Mouse (Mus musculus) CH12.LX (cell line): ENCODE results near the gene Cit. TPM values are rescaled to one million over a fixed set of nuclear protein-coding genes. Genes with fewer than 3 reads are reported as not detected.

Experiments used
- DNase-seq: peaks from one replicate; pipeline ENCODE4 v3.0.0-alpha.2; 2013; ENCODE audit errors: extremely low read depth
- H3K27ac ChIP-seq: 2 replicates; pipeline ENCODE4 v1.5.1; 2012; ENCODE audit warnings: low read depth, mild to moderate bottlenecking, control low read depth, moderate library complexity; ENCODE audit not compliant: insufficient read depth
- H3K27me3 ChIP-seq: replicated peaks from 2 replicates; pipeline ENCODE3; 2012; ENCODE audit warnings: inconsistent platforms
- H3K36me3 ChIP-seq, 2 experiments: replicated peaks in 1 of 2; 2 replicates each; pipeline versions ENCODE3 to v1.6.1; 2012; ENCODE audit warnings: inconsistent platforms in 1 of 2, low read length in 1 of 2, mild to moderate bottlenecking in 1 of 2, mixed read lengths in 1 of 2, moderate library complexity in 1 of 2; ENCODE audit not compliant: control insufficient read depth in 1 of 2, insufficient read depth in 1 of 2
- H3K4me1 ChIP-seq, 2 experiments: 2 replicates each; pipeline ENCODE4 v1.6.1; 2012; ENCODE audit warnings: inconsistent platforms in 1 of 2, moderate library complexity in 1 of 2; ENCODE audit not compliant: insufficient read depth in 2 of 2, control insufficient read depth in 1 of 2
- H3K4me2 ChIP-seq: 2 replicates; pipeline ENCODE4 v1.6.1; 2012; ENCODE audit warnings: low read depth, mild to moderate bottlenecking, control low read depth; ENCODE audit not compliant: poor library complexity, insufficient read depth, severe bottlenecking
- H3K4me3 ChIP-seq, 3 experiments: fragments of 150-350 bp in 1 of 3; sonication (generic) in 1 of 3; replicated peaks in 1 of 3; 2 replicates each; pipeline versions ENCODE3 to v1.5.1; 2011 to 2012; ENCODE audit warnings: low read depth in 2 of 3, low read length in 2 of 3, mild to moderate bottlenecking in 2 of 3, moderate library complexity in 2 of 3, control low read depth in 1 of 3, improper control_type of control experiment in 1 of 3, inconsistent platforms in 1 of 3, mixed read lengths in 1 of 3; ENCODE audit not compliant: poor library complexity in 1 of 3
- H3K79me2 ChIP-seq: replicated peaks from 2 replicates; pipeline ENCODE4 v1.6.1; 2012; ENCODE audit warnings: mild to moderate bottlenecking, moderate library complexity; ENCODE audit not compliant: control insufficient read depth, poor library complexity, insufficient read depth, severe bottlenecking; ENCODE audit errors: extremely low read depth
- H3K9ac ChIP-seq: 2 replicates; pipeline ENCODE4 v1.6.1; 2012; ENCODE audit warnings: low read depth, mild to moderate bottlenecking, control low read depth, moderate library complexity; ENCODE audit not compliant: insufficient read depth
- H3K9me3 ChIP-seq: replicated peaks from 2 replicates; pipeline ENCODE3; 2012; ENCODE audit warnings: low read length, inconsistent platforms, mixed read lengths
- BHLHE40 ChIP-seq: IDR thresholded peaks from 2 replicates; pipeline ENCODE4 v1.6.1; 2011; ENCODE audit warnings: mild to moderate bottlenecking, low read depth, low read length, improper control_type of control experiment
- CHD2 ChIP-seq: IDR thresholded peaks from 2 replicates; pipeline ENCODE4 v1.6.1; 2011; ENCODE audit warnings: low read length, improper control_type of control experiment
- CTCF ChIP-seq, 2 experiments: IDR thresholded peaks in 1 of 2; conservative IDR thresholded peaks in 1 of 2; 2 replicates each; pipeline ENCODE4 v1.5.1; 2011 to 2012; ENCODE audit warnings: low read depth in 2 of 2, low read length in 2 of 2, improper control_type of control experiment in 1 of 2, inconsistent platforms in 1 of 2, mild to moderate bottlenecking in 1 of 2, moderate library complexity in 1 of 2
- ELF1 ChIP-seq: IDR thresholded peaks from 2 replicates; pipeline ENCODE4 v1.6.1; 2014; ENCODE audit warnings: low read depth, mild to moderate bottlenecking, inconsistent platforms, low read length, improper control_type of control experiment
- EP300 ChIP-seq: IDR thresholded peaks from 2 replicates; pipeline ENCODE4 v1.6.1; 2011; ENCODE audit warnings: low read length, improper control_type of control experiment
- ETS1 ChIP-seq: conservative IDR thresholded peaks from 2 replicates; pipeline ENCODE4 v1.6.1; 2012; ENCODE audit warnings: low read depth, mild to moderate bottlenecking, inconsistent platforms, low read length, improper control_type of control experiment, moderate library complexity
- JUN ChIP-seq: IDR thresholded peaks from 2 replicates; pipeline ENCODE4 v1.6.1; 2011; ENCODE audit warnings: low read depth, mild to moderate bottlenecking, low read length, improper control_type of control experiment, moderate library complexity; ENCODE audit not compliant: insufficient read depth
- JUND ChIP-seq: conservative IDR thresholded peaks from 2 replicates; pipeline ENCODE4 v1.6.1; 2011; ENCODE audit warnings: low read depth, low read length, improper control_type of control experiment
- KAT2A ChIP-seq: IDR thresholded peaks from 2 replicates; pipeline ENCODE4 v1.6.1; 2012; ENCODE audit warnings: low read length, improper control_type of control experiment, inconsistent platforms; ENCODE audit not compliant: insufficient replicate concordance
- MAZ ChIP-seq: IDR thresholded peaks from 2 replicates; pipeline ENCODE4 v1.6.1; 2012; ENCODE audit warnings: low read depth, mild to moderate bottlenecking, inconsistent platforms, low read length, improper control_type of control experiment, moderate library complexity
- MYC ChIP-seq: IDR thresholded peaks from 2 replicates; pipeline ENCODE4 v1.6.1; 2011; ENCODE audit warnings: low read depth, mild to moderate bottlenecking, improper control_type of control experiment, low read length
- NELFE ChIP-seq: IDR thresholded peaks from 2 replicates; pipeline ENCODE4 v1.6.1; 2011; ENCODE audit warnings: low read depth, low read length, improper control_type of control experiment
- NRF1 ChIP-seq: IDR thresholded peaks from 2 replicates; pipeline ENCODE4 v1.6.1; 2014; ENCODE audit warnings: low read depth, mild to moderate bottlenecking, inconsistent platforms, low read length, improper control_type of control experiment, moderate library complexity
- PAX5 ChIP-seq: IDR thresholded peaks from 2 replicates; pipeline ENCODE4 v1.6.1; 2012; ENCODE audit warnings: low read length, inconsistent platforms, mixed read lengths
- ZKSCAN1 ChIP-seq: IDR thresholded peaks from 2 replicates; pipeline ENCODE4 v1.6.1; 2012; ENCODE audit warnings: low read depth, inconsistent platforms, low read length, improper control_type of control experiment, borderline replicate concordance
- ZMIZ1 ChIP-seq: IDR thresholded peaks from 2 replicates; pipeline ENCODE4 v1.6.1; 2012; ENCODE audit warnings: low read depth, mild to moderate bottlenecking, inconsistent platforms, low read length, improper control_type of control experiment
- dilution Hi-C: fragments of 300-500 bp; cut with MboI; formaldehyde crosslinking; loops from 2 replicates; pipeline ENCODE4 v1.14.3; 2020; ENCODE audit warnings: low sequenced_read_pairs; ENCODE audit not compliant: extremely low pct_unique_long_range_greater_than_20kb, extremely low pct_ligation_motif_present
- in situ Hi-C: fragments of 300-500 bp; cut with MboI; formaldehyde crosslinking; loops from 3 replicates; pipeline ENCODE4 v1.14.3; 2019; ENCODE audit warnings: low sequenced_read_pairs, low pct_ligation_motif_present, low pct_unique_long_range_greater_than_20kb, mixed read lengths
- polyA plus RNA-seq: library from polyadenylated mRNA; unstranded; fragments of >175 nt; gene quantifications from 2 replicates; pipeline ENCODE4 v1.2.1, GENCODE M21; 2012; ENCODE audit warnings: low read depth; ENCODE audit not compliant: insufficient read length
- total RNA-seq, 2 experiments: library from RNA; depleted of rRNA; stranded (reverse); fragments of 300-350 nt in 1 of 2; fragments of >200 nt in 1 of 2; gene quantifications; 2 replicates each; pipeline ENCODE4 v1.2.3; 2012 to 2014

Gene Cit
- total and polyA plus RNA-seq, 3 experiments: 7.0 to 24.9 (median 16.2) TPM

DNA sequence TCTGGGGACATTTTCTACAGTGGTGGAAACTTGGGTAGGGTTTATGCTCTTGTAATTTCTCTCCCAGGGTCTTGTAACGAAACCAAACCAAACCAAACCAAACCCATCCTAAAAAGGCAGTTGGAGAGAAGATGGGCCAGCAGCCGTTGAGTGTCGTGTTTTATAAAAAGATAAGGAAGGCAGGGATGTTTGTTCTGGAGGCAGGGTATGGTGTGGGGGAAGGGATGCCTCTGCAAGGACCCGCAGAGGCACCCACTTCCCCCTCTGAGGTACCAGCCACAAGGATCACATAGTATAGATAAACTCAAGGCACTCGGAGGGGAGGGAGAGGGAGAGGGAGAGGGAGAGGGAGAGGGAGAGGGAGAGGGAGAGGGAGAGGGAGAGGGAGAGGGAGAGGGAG, 4.6 kb upstream of the Cit start:
- no peak overlapping the region for H3K9ac ChIP-seq
- H3K36me3 ChIP-seq: no peaks in the 10 kb centered on the region
- H3K4me3 ChIP-seq: no peak overlapping the region

DNA sequence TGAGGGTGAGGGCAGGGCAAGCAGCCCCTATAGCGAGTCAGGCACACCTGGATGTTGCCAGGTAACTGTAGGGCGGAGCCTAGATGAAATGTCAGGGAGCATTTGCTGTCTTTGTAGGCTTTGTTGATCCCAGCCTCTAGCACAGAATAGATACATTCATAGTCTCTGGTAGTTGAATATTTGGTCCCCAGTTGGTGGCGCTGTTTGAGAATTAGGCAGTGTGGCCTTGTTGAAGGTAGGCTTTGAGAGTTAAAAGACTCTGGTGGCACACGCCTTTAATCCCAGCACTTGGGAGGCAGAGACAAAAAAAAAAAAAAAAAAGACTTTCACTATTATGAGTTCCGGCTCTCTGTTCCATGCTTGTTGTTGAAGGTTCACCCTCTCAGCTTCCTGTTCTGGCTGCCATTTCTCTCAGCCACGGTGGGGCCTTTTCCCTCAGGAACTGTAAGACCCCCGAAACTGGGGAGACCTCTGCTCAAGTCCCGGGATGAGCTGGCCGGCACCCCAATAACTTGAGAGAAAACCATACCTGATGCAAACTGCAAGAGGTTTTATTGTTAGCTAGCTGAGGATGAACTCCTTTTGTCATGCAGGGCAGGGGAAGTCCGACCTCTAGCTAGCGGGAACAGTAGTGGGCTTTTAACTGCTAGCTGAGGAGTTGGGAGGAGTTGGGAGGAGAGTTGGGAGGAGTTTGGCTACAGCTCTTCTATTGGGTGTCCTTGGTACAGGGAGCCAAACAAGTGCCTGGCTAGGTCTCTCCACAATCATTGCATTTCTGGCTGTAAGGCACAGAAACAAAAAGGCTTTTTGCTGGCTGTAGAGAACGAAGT, 3.9 kb upstream of the Cit start:
- no peak overlapping the region for H3K27ac ChIP-seq
- H3K27me3 ChIP-seq: no peaks in the 10 kb centered on the region
- peaks cover 2 to 18% of the 10 kb centered on the region in 2 experiments for H3K4me1 ChIP-seq
- peaks cover 8% of the 10 kb centered on the region for H3K79me2 ChIP-seq
- dilution Hi-C loops (no loop called here), in situ Hi-C loops (no loop called here)
- TF ChIP-seq ZKSCAN1: no peak
- H3K4me2 ChIP-seq: no peak overlapping the region
- H3K36me3 ChIP-seq: peaks cover 0 to under 1% of the 10 kb centered on the region in 2 experiments
- H3K9me3 ChIP-seq: peaks cover 6% of the 10 kb centered on the region
- no peak for DNase-seq
- H3K4me3 ChIP-seq: no peak overlapping the region
- H3K9ac ChIP-seq: no peak overlapping the region

More for the DNA sequence above, 4.6 kb upstream of the Cit start:
- dilution Hi-C loops: no loop called here
- Histone ChIP-seq H3K27me3 (no peaks in the 10 kb centered on the region), H3K27ac (no peak overlapping the region), H3K4me2 (no peak overlapping the region), H3K79me2 (peaks cover 3% of the 10 kb centered on the region), H3K4me1 (peaks cover 0 to 14% of the 10 kb centered on the region in 2 experiments; a peak in 2 of 4 replicates), H3K9me3 (peaks cover 6% of the 10 kb centered on the region)
- TF ChIP-seq EP300 (no peak), JUN (no peak), CHD2 (no peak), PAX5 (no peak), JUND (no peak), NELFE (no peak), MAZ (no peak), KAT2A (no peak), ZMIZ1 (no peak), ELF1 (no peak), NRF1 (no peak)
- in situ Hi-C loops: no loop called here
- no peak for DNase-seq

DNA sequence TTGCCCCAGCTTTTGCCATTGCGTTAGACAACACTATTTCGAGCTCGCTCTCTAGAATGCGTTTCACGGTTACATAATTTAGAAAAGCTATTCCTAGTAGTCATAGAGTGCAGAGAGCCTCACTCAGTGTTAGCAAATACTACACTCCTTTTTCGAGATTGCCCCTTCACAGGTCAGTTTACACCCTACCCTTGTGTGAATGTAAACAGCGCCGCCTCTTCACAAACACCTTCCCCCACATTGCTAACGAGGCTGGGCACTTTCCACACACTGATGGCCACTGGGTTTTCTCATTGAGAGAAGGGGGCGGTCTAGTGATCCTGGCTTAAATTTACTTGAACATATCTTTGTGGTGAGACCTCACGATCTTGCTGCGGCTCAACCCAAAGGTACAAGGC, 711 bp upstream of the Cit start:
- Histone ChIP-seq H3K4me1 (peaks cover 4 to 35% of the 10 kb centered on the region in 2 experiments), H3K79me2 (peaks cover 18% of the 10 kb centered on the region), H3K27me3 (no peaks in the 10 kb centered on the region), H3K9me3 (peaks cover 6% of the 10 kb centered on the region), H3K9ac (peak overlapping the region; percentile 31; the same call in 1 of the 2 replicates), H3K36me3 (peaks cover 5 to 31% of the 10 kb centered on the region in 2 experiments), H3K27ac (no peak overlapping the region), H3K4me3 (peak overlapping the region; percentile 79 to 96 (median 84)), H3K4me2 (peak overlapping the region; percentile 18)
- DNase-seq: no peak
- in situ Hi-C loops (no loop called here), dilution Hi-C loops (no loop called here)
- no peak; a peak in 1 of 4 replicates for TF ChIP-seq CTCF (conservative IDR thresholded peaks at IDR 0.05 in 1 of 2, IDR thresholded peaks at IDR 0.05 in 1 of 2; ENCODE audit: low read depth in 2 of 2, low read length in 2 of 2)
- TF ChIP-seq MAZ: no peak
- TF ChIP-seq ETS1: no peak
- TF ChIP-seq ZMIZ1: no peak
- TF ChIP-seq BHLHE40: no peak
- TF ChIP-seq MYC: no peak
- TF ChIP-seq, all 38 proteins: peak for 0
